8 mouse cellular contexts compared by ENCODE assay signal in the genomic region with DNA sequence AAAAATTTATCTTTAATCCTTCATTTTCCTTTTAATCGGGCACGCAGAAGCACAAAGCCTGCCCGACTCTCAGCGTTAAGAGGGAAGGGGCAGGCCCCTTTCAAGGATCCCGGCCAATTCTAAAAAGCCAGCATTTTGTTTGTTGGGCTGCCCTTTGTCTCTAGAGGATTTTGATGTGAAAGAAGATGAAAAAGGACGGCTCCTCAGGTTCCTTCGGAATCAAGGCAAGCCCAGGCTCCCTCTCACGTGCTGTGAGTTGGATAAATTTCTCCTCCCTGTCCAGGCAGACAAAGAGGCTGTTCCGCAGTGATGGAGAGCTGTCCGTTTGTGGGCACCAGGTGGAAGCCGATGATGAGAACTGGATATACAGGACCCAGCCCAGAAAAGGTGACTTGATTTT.
DNase-seq lines count a peak whose midpoint lies in the region; ATAC-seq lines count a peak whose summit lies in the region.

No protein-coding gene starts in this region.

- peak overlapping the region; percentile 48 for H3K4me3 ChIP-seq in lung, embryonic 15.5 days
- H3K4me3 ChIP-seq in liver, embryonic 13.5 days (replicated peaks), result peak overlapping the region; percentile 53
- peak overlapping the region; percentile 51 for H3K4me3 ChIP-seq in stomach, embryonic 16.5 days (replicated peaks; ENCODE audit: low read length)

- no peak for ATAC-seq in lung, embryonic 15.5 days (ENCODE audit: borderline replicate concordance, extremely low read depth, low FRiP score, low TSS enrichment)
- no peak for ATAC-seq in liver, embryonic 13.5 days (ENCODE audit: low read depth)
- no peak for ATAC-seq in stomach, embryonic 16.5 days (ENCODE audit: insufficient read depth, low FRiP score)

- H3K9me3 ChIP-seq in lung, embryonic 15.5 days, result no peaks in the 10 kb centered on the region
- no peaks in the 10 kb centered on the region for H3K9me3 ChIP-seq in liver, embryonic 13.5 days (replicated peaks)
- H3K9me3 ChIP-seq in stomach, embryonic 16.5 days (replicated peaks; ENCODE audit: control insufficient read depth, low read length), result no peaks in the 10 kb centered on the region

- H3K9ac ChIP-seq in lung, embryonic 15.5 days, result peak overlapping the region; percentile 5; the same call in 1 of the 2 replicates
- no peak overlapping the region for H3K9ac ChIP-seq in liver, embryonic 13.5 days
- H3K9ac ChIP-seq in stomach, embryonic 16.5 days (ENCODE audit: low read length), result peak overlapping the region; percentile 68

- DNase-seq in cerebellum, adult 9-10 months, result peak; percentile 32
- DNase-seq in cerebellum, adult 8-10 months, result no peak
- DNase-seq in lung, postnatal 10 days, result no peak
- DNase-seq in liver, embryonic 13.5 days, result no peak
- DNase-seq in layer of hippocampus, adult 11-12 months (ENCODE audit: low spot score), result no peak
- no peak for DNase-seq in kidney, postnatal 25 days

- 3% methylated on average over 11 of the region's 11 CpGs for WGBS in lung, embryonic 15.5 days
- WGBS in liver, embryonic 13.5 days (ENCODE audit: insufficient replicate concordance), result 44% methylated on average over 11 of the region's 11 CpGs
- WGBS in stomach, embryonic 16.5 days, result 9% methylated on average over 11 of the region's 11 CpGs

- peak overlapping the region; percentile 71 for H3K4me2 ChIP-seq in lung, embryonic 15.5 days
- peak overlapping the region; percentile 75 for H3K4me2 ChIP-seq in liver, embryonic 13.5 days
- H3K4me2 ChIP-seq in stomach, embryonic 16.5 days (ENCODE audit: low read depth, low read length), result peak overlapping the region; percentile 76

- H3K27ac ChIP-seq in lung, embryonic 15.5 days, result peak overlapping the region; percentile 64
- no peak overlapping the region for H3K27ac ChIP-seq in liver, embryonic 13.5 days
- H3K27ac ChIP-seq in stomach, embryonic 16.5 days (ENCODE audit: low read length), result no peak overlapping the region

- no peaks in the 10 kb centered on the region for H3K36me3 ChIP-seq in lung, embryonic 15.5 days
- H3K36me3 ChIP-seq in liver, embryonic 13.5 days, result no peaks in the 10 kb centered on the region
- no peaks in the 10 kb centered on the region for H3K36me3 ChIP-seq in stomach, embryonic 16.5 days (ENCODE audit: control insufficient read depth, insufficient read depth, low read length)

- H3K27me3 ChIP-seq in lung, embryonic 15.5 days, result no peaks in the 10 kb centered on the region
- no peaks in the 10 kb centered on the region for H3K27me3 ChIP-seq in liver, embryonic 13.5 days
- no peaks in the 10 kb centered on the region for H3K27me3 ChIP-seq in stomach, embryonic 16.5 days (ENCODE audit: control insufficient read depth, insufficient read depth, low read length)

- peaks cover 30% of the 10 kb centered on the region for H3K4me1 ChIP-seq in lung, embryonic 15.5 days
- H3K4me1 ChIP-seq in liver, embryonic 13.5 days (replicated peaks), result peaks cover 19% of the 10 kb centered on the region
- peaks cover 16% of the 10 kb centered on the region; the same call in 1 of the 2 replicates for H3K4me1 ChIP-seq in stomach, embryonic 16.5 days (ENCODE audit: control insufficient read depth, insufficient read depth, low read length)
